Mouse (Mus musculus) megakaryocyte, adult 5-6 weeks (primary cell): ENCODE data around the gene Myh7b. TPM values are rescaled to one million over a fixed set of nuclear protein-coding genes. Genes with fewer than 3 reads are reported as not detected.
A peak's percentile ranks its signal among the peaks of the same experiment; 100 is the strongest.
"Not testable (repeated sequence)": the region's sequence is repeated elsewhere in the genome, so short reads cannot be mapped to it uniquely, and the experiment has no call there.

Experiments
- ATAC-seq: 2 replicates; pipeline ENCODE4 v1.8.0; 2016; ENCODE audit warnings: mild to moderate bottlenecking, inconsistent platforms; ENCODE audit not compliant: poor library complexity, severe bottlenecking
- total RNA-seq, 2 experiments: library from RNA; stranded (forward) in 1 of 2; stranded (reverse) in 1 of 2; fragments of 153-499, 151-499 nt in 1 of 2; fragments of 221-1000, 200-1000 nt in 1 of 2; gene quantifications; 2 replicates each; pipeline versions ENCODE4 v1.2.3 to v1.2.4; 2015 to 2017

Myh7b gene
- total RNA-seq, 2 experiments from 2014 or later, result not detected

DNA sequence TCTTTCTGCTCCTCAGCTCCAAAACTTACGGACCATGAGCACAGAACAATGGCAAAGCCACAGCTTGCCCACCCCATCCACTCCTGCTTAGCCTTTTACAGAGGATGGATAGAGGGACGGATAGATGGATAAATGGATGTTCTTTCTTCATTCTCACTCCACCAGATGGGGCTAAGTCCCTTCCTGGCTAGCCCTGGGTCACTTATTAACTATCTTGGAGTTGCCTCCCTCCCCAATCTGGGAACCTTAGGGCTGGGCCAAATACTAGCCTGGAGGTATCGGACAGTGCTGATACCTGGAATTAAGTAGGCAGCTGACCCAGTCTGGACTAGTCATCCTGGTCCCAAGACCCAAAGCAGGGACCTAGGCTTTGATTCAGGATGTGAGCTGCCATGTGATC is 7.3 kb upstream of the Myh7b start:
- ATAC-seq, result no peak

DNA sequence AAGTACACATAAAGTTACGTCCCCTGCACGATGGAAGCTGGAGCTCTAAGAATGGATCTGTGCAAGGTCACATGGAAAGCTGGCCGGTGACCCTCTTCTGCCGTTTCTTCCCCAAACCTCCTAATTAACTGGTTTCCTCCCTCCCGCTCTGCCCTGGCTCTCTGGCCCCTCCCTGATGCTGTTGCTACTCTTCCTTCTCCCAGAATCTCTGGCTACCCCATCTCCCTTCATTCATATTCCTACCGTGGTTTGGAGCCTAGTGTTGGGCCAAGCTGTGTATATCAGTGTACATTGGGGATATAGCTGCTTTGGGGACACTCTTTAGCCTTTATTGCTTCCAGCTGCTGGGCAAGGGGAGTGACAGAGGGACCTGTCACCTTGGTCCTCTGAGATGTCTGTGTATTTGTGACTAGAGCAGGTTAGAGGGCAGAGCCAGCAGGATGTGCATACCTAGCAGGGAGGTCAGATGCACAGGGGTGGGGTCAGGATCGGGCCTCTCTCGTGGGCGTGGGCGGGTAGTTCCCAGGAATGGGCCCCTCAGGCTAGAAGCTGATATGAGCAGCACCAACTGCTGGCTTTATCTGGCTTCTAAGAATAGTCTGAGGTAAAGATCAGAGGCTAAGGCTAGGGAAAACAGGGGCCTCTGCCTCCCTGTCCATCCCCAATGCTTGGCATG is 6.3 kb upstream of the Myh7b start:
- ATAC-seq, result no peak

DNA sequence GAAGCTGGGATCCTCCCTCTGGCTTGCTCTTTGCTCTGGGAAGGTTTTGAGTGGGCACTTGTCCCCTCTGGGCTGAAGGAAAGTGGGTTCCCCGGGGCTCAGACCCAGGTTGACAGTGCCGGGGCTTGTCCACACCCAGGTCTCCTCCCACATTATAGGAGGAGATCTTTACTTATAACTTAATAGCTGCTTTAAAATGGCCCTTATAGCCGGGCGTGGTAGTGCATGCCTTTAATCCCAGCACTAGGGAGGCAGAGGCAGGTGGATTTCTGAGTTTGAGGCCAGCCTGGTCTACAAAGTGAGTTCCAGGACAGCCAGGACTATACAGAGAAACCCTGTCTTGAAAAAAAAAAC is 5.8 kb upstream of the Myh7b start:
- not testable (repeated sequence) for ATAC-seq

DNA sequence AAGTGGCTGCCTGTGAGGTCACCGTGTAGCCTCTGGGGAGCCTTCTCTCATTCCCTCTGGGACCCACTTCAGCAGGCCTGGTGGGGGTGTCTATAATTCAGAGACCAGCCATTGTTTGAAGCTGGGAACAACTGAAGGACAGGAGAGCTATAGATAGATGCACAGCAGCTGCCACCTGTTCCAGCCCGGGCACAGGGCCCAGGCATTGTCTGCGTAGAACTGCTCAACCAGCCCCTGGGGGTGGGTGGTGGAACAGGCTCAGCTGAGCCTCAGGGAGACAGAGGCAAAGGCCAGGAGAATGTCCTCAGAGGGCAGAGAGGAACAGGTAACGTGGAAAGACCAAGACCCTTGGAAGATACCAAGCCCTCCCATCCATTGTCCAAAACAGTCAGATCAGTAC is 4.7 kb upstream of the Myh7b start:
- ATAC-seq, result no peak

DNA sequence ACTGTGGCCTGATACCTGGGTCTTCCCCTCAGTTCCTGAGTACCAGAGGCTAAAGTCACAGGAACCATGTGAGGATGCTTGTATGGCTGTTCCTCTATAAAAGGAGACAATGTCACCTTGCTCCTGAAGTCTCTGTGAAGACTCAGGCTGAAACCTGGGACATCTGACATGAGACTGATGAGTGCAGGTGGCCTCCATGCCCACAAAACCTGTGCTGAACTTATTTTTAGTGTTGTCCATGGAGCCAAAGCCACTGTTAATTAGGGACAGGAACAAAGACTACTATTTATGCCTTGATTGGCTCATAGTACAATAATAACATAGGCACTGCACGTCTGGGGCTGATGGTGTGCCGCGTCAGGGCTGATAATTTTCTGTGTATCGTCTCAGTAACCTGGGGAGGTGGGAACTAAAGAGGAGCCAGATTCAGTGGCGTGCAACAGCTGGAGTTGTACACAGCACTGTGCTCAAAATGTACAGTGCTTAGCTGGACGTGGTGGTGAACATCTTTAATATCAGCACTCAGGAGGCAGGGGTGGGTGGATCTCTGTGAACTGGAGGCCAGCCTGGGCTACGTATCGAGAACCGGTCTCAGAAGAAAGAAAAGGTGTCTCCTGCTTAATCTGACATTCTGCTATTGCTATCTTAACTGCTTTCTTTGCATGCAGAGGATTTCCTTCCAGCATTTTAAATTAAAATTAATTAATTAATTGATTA is 980 bp downstream of the Myh7b start:
- ATAC-seq, result no peak

DNA sequence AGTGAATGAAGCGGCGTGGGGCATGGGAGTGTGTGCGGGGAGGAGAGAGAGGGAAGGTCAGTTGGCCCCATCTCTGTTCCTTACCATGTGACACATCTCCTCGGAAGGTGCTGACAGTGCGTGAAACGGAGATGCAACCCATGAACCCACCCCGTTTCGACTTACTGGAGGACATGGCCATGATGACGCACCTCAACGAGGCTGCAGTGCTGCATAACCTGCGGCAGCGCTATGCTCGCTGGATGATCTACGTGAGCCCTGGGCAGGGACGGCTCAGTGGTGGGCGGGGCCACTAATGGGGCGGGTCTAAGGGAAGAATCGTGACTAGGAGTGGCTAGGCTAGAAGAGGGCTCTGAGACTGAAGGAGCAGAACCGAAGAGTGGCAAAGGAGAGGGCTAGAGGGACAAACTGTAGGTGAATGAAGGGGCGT is 2.3 kb downstream of the Myh7b start:
- ATAC-seq, result peak; percentile 91

DNA sequence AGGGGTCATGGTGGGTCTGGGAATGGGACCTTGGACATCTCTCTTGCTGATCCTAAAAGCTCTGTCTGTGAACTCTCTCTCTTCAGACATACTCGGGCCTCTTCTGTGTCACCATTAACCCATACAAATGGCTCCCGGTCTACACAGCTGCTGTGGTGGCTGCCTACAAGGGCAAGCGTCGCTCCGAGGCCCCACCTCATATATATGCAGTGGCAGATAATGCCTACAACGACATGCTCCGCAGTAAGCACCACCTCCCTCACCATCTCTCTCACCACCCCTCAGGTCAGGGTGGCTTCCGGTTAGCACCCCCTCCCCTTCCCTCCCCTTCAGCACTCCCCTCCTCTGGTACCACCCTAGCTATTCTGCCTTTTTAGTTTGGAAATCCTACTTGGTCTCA is 2.9 kb downstream of the Myh7b start:
- ATAC-seq, result no peak

DNA sequence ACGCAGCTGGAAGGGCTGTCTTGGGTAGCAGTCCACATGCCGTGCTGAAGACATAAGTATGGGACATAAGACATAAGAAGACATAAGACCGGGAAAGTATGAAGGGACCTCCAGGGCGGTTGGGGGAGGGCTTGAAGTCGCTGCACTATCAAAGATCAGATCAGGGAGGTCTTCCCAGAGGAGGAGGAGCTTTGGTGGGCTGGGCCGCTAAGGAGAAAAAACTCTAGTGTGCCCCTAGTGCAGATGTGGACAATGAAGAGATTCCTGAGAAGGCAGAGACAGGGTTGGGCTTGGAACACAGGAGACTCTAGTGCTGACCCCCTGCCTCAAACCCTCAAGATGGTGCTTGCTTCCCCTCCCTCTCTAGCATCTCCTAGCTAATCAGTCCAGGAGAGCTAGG is 6.0 kb downstream of the Myh7b start:
- ATAC-seq, result no peak

DNA sequence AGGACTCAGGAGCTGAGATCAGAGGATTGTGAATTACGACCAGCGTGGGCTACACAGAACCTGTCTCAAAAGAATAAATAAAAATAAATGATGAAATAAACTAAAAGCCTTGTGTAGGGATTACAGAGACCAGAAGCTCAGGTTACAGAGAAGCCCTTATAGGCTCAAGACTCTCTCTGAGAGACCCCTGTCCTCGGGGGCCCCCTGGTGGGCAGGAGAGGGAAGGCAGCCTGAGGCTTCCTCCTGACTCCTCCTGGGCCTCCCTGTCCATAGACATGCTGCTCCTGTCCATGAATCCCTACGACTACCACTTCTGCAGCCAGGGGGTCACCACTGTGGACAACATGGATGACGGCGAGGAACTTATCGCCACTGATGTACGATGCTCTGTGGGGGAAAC is 8.8 kb downstream of the Myh7b start:
- peak; percentile 87 for ATAC-seq

DNA sequence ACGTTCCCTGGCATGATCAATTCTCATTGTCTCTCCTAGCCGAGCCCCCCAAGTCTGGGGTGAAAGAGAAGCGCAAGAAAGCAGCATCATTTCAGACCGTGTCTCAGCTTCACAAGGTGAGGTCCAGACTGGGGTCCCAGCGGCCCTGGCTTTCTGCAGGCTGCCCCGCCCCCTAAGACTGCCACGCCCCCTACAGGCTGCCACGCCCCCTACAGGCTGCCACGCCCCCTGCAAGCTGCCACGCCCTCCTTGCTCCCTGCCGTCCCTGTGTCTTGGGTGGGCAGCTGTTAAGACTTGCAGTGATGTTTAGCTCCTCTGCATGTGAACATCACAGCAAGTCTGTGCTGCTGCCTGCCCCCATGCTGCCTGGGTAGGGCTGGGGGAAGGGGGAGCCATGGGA is 11.6 kb downstream of the Myh7b start:
- ATAC-seq, result no peak

DNA sequence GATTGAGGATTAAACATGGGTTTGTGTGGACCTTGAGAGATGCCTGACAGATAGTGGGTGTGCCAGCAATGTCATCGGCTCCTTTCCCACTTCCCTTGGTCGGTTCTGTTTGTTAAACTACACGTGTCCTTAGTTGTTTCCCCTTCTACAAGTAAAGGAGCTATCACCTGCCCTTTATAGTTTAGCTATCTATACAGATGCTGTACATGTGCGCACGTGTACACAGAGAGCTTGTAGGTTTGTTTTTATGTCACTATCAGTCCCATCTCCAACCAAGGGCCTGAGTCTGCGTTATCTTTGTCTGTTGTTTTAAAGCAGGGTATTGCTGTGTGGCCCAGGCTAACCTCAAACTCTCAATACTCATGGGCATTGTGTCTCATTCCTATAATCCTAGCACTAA is 13.0 kb downstream of the Myh7b start:
- ATAC-seq, result no peak

DNA sequence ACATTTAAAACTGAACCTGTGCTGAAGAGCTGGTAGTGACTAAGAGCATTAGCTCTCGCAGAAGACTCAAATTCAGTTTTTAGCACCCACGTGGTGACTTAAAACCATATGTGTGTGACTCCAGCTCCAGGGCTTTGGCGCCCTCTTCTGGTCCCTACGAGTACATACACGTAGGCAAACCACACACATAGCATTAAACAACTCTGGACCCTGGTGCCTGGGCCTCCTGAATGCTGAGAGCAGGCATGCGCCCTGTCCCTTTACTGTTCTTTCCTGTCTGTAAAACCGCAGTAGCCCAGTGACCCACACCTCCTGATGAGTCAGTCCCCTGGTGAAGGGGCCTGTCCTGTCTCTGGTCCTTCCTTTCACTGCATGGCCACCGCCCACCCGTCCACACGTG is 13.7 kb downstream of the Myh7b start:
- ATAC-seq, result peak; percentile 39; the same call in 1 of the 2 replicates

DNA sequence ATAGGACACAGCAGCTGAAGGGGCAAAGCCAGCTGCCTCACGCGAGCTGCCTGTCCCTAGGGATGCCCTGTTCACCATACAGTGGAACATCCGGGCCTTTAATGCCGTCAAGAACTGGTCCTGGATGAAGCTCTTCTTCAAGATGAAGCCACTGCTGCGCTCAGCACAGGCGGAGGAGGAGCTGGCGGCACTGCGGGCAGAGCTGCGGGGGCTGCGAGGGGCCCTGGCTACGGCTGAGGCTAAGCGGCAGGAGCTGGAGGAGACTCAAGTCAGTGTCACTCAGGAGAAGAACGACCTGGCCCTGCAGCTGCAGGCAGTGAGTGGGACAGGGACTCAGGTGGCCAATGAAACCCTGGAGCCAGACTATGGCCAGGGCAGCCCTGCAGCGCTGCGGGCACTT is 15.3 kb downstream of the Myh7b start:
- ATAC-seq, result no peak

DNA sequence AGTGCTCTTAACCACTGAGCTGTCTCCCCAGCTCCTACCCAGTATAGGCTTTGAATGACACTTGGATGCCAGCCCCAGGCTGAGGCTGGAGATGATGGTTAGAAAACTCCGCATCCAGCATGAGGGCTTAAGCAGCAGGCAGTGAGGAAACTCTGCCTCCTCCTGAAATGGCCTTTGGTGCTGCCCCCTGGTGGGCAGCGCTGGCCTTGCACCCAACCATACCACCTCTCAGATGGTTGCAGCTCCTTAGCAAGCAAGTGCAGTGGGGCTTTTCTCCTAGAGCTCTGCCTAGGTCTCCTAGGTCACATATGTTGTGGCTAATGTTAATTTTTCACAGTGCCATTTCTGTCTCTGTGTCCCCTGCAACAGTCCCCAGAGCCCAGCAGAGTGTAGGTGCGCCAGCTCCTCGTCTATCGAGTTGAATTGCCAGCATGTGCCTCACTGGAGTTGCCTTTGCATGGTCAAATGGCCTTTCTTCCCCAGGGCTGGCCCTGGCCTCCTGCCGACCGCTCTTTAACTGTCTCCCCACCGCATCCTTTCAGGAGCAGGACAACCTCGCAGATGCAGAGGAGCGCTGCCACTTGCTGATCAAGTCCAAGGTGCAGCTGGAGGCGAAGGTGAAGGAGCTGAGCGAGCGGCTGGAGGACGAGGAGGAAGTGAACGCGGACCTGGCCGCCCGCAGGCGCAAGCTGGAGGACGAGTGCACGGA is 16.2 kb downstream of the Myh7b start:
- ATAC-seq, result peak; percentile 74

DNA sequence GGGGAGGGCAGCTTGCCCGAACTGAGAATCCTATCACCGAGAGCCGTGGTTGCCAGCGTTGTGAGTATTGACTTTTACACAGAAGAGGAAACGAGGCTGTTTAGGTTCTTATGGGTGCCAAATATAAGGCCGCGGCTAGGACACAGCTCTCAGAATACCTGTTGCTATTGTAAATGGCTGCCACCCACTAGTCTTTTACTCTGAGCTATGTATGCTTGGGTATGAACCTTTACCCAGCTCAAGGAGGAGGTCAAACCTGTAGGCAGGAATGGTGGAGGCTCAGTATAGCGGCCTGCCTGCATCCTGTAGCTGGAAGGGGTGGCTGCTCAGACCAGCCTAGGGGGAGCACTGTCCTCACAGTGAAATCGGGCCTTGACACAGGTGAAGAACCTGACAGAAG is 17.1 kb downstream of the Myh7b start:
- ATAC-seq, result no peak

DNA sequence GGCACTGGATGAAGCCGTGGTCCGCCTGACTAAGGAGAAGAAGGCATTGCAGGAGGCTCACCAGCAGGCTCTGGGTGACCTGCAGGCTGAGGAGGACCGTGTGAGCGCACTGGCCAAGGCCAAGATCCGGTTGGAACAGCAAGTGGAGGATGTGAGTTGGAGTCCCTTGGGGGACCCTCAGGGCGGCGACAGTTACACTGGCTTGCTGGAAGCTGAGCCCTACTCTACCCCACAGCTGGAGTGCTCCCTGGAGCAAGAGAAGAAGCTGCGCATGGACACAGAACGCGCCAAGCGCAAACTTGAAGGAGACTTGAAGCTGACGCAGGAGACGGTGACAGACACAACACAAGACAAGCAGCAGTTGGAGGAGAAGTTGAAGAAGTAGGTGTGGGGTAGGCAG is 17.5 kb downstream of the Myh7b start:
- no peak for ATAC-seq

DNA sequence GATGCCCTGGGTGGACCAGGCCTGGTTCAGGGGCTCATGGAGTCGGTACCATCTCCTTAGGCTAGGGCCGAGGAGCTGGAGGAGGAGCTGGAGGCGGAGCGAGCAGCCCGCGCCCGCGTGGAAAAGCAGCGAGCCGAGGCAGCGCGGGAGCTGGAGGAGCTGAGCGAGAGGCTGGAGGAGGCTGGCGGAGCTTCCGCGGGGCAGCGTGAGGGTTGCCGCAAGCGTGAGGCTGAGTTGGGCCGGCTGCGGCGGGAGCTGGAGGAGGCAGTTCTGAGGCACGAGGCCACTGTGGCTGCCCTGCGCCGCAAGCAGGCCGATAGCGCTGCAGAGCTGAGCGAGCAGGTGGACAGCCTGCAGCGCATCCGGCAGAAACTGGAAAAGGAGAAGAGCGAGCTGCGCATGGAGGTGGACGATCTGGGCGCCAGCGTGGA is 18.2 kb downstream of the Myh7b start:
- peak; percentile 34 for ATAC-seq

DNA sequence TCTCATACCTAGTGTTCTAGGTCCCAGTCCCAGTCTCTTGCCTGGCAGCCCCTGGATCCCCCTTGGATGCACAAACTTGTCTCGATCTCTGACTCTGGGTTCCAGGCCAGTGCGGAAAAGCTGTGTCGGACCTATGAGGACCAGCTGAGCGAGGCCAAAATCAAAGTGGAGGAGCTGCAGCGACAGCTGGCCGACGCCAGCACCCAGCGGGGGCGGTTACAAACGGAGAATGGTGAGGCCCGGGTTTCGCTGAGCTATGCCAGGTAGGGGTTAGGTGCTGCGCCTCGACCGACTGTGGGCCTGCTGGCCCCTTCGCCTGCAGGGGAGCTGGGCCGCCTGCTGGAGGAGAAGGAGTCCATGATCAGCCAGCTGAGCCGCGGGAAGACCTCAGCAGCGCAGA is 19.1 kb downstream of the Myh7b start:
- ATAC-seq, result no peak

DNA sequence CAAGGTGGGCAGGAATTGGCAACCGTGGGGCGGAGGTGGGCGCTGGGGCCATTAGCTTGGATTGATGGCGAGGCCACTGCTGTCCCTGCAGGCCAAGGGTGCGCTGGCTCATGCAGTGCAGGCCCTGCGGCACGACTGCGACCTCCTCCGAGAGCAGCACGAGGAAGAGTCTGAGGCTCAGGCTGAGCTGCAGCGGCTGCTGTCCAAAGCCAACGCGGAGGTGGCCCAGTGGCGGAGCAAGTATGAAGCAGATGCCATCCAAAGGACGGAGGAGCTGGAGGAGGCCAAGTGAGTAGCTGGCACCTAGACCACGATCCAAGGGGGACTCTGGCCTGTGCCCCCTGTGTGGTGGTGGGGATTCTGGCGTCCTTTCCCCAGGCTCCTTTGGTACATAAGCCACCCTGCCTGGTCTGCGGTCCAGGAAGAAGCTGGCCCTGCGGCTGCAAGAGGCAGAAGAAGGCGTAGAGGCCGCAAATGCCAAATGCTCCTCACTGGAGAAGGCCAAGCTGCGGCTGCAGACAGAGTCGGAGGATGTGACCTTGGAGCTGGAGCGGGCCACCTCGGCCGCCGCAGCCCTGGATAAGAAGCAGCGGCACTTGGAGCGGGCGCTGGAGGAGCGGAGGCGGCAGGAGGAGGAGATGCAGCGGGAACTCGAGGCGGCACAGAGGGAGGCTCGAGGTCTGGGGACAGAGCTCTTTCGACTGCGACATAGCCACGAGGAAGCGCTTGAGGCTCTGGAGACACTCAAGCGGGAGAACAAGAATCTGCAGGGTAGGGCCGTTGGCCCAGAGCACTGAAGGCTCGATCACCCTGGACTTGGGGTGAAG is 19.8 kb downstream of the Myh7b start:
- no peak for ATAC-seq

DNA sequence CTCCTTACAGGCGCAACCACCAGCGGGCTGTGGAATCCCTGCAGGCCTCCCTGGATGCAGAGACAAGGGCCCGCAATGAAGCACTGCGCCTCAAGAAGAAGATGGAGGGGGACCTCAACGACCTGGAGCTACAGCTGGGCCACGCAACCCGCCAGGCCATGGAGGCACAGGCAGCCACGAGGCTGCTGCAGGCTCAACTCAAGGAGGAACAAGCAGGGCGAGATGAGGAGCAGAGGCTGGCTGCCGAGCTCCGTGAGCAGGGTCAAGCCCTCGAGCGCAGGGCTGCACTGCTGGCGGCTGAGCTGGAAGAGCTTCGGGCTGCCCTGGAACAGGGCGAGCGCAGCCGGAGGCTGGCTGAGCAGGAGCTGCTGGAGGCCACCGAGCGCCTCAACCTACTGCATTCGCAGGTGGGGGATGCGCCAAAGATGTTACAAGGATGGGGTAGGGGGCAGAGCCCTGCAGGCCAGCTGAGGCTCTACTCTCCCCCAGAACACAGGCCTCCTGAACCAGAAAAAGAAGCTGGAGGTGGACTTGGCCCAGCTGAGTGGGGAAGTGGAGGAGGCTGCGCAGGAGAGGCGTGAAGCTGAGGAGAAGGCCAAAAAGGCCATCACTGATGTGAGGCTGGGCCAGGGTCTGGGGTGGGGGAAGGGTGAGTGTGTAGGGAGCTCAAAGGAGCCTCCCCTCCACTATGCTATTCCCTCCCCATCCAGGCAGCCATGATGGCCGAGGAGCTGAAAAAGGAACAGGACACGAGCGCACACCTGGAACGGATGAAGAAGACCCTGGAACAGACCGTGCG is 21.3 kb downstream of the Myh7b start:
- ATAC-seq, result no peak
